Mouse (Mus musculus): ENCODE data around the gene Aifm2. TPM values are rescaled to one million over a fixed set of nuclear protein-coding genes. Genes with fewer than 3 reads are reported as not detected.

Gene Aifm2
- polyA plus RNA-seq, 1 experiment = 20.2 TPM

DNA sequence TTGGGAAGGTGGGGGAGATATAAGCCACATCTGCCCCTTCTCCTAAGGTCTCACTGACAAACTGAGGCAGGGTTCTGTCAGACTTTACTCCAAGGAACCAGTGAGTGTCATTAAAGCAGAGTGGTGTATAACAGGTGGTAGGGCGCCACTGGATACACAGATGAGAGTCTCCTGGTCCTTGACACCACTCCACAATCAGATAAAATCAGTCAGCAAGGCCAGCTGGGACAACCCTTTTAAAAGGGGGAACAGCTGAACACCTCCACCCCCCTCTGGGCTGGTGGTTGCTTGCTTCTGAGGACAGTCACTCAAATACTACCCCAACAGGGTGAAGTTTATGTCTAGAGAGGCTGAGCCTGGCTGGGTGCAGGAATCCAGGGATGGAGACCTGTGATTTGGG, 22.5 kb downstream of the Aifm2 start:
- H3ac ChIP-seq (ENCODE audit: control insufficient read depth, insufficient read length) = no peak overlapping the region
- TF ChIP-seq USF1 (IDR thresholded peaks at IDR 0.05; ENCODE audit: low read depth) = no peak
- TF ChIP-seq TCF12 (IDR thresholded peaks at IDR 0.05; ENCODE audit: insufficient read depth, poor library complexity, severe bottlenecking) = peak; percentile 80
- no peak for TF ChIP-seq SRF (IDR thresholded peaks at IDR 0.05; ENCODE audit: control insufficient read depth, insufficient read length, low read depth)
- peak; percentile 47 for TF ChIP-seq TCF3 (IDR thresholded peaks at IDR 0.05; ENCODE audit: insufficient read length, low read depth)
- TF ChIP-seq POLR2A (IDR thresholded peaks at IDR 0.05; ENCODE audit: insufficient read length, low read depth) = no peak
- TF ChIP-seq MAX (IDR thresholded peaks at IDR 0.05; ENCODE audit: low read depth) = no peak
- no peak for TF ChIP-seq POLR2AphosphoS2 (IDR thresholded peaks at IDR 0.05; ENCODE audit: insufficient read length, low read depth)
- peak in 2 of 3 experiments; percentile 49 to 86 for TF ChIP-seq MYOG (IDR thresholded peaks at IDR 0.05; ENCODE audit: control insufficient read depth in 1 of 3, insufficient read depth in 1 of 3, insufficient read length in 2 of 3, low read depth in 2 of 3)
- TF ChIP-seq MYOD1 (IDR thresholded peaks at IDR 0.05; ENCODE audit: control insufficient read depth in 1 of 3, insufficient read length in 2 of 3, low read depth in 2 of 3) = peak; percentile 62 to 90 (median 76)
- no peaks in the 10 kb centered on the region for H3K36me3 ChIP-seq (ENCODE audit: control insufficient read depth, insufficient read depth)
- H3K79me2 ChIP-seq (ENCODE audit: control insufficient read depth, insufficient read depth) = no peaks in the 10 kb centered on the region
- no peaks in the 10 kb centered on the region for H3K27me3 ChIP-seq (ENCODE audit: control insufficient read depth, insufficient read depth, insufficient read length)
- no peak overlapping the region for H3K4me3 ChIP-seq
- no peak overlapping the region for H3K4me2 ChIP-seq (ENCODE audit: low read depth)

DNA sequence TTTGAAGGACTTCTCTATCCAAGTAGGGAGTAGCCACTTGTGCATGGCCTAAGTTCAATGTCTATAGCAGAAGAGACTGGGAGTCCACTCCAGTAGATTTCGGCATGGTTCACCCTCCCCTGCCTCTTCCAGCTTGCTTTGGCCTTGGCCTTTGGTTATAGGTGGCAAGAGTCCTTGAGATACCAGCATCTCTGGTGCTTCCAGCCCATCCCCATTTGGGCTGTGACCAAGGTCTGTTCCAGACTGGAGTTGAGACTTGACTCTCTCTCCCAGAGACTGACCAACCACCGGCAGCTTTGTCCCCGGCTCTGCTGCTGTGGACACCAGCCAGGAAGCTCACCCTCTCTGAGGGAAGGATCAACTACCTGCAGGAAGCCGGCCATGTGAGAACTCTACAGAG, 23.1 kb downstream of the Aifm2 start:
- Histone ChIP-seq H3K4me3 (no peak overlapping the region), H3K79me2 (ENCODE audit: control insufficient read depth, insufficient read depth) (no peaks in the 10 kb centered on the region), H3ac (ENCODE audit: control insufficient read depth, insufficient read length) (no peak overlapping the region), H3K27me3 (ENCODE audit: control insufficient read depth, insufficient read depth, insufficient read length) (no peaks in the 10 kb centered on the region), H3K36me3 (ENCODE audit: control insufficient read depth, insufficient read depth) (no peaks in the 10 kb centered on the region), H3K4me2 (ENCODE audit: low read depth) (no peak overlapping the region)
- TF ChIP-seq USF1 (IDR thresholded peaks at IDR 0.05; ENCODE audit: low read depth) = no peak
- TF ChIP-seq POLR2AphosphoS2 (IDR thresholded peaks at IDR 0.05; ENCODE audit: insufficient read length, low read depth) = no peak
- no peak for TF ChIP-seq TCF3 (IDR thresholded peaks at IDR 0.05; ENCODE audit: insufficient read length, low read depth)

DNA sequence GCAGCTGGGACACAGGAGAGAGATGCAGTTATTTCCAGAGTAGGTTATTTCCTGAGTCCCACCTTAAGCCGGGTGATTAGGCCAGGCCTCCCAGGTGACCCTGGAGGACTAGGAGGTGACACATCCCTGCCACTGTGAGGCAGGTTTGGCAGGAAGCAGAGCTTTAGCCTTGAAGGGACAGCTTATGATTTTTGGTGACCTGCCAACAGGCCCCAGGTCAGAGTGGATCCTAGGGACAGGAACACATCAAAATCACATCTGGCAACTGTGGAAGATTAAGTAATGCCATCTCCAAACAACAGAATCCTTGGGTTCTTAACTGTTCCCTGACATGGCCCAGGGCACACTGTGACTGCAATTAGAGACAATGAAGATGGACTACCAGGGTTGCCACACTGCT, 26.2 kb downstream of the Aifm2 start:
- Histone ChIP-seq H3K79me2 (ENCODE audit: control insufficient read depth, insufficient read depth) (no peaks in the 10 kb centered on the region), H3ac (ENCODE audit: control insufficient read depth, insufficient read length) (no peak overlapping the region), H3K27me3 (ENCODE audit: control insufficient read depth, insufficient read depth, insufficient read length) (no peaks in the 10 kb centered on the region), H3K4me3 (no peak overlapping the region), H3K36me3 (ENCODE audit: control insufficient read depth, insufficient read depth) (no peaks in the 10 kb centered on the region), H3K4me2 (ENCODE audit: low read depth) (no peak overlapping the region)
- TF ChIP-seq SRF (IDR thresholded peaks at IDR 0.05; ENCODE audit: control insufficient read depth, insufficient read length, low read depth) (no peak), POLR2A (IDR thresholded peaks at IDR 0.05; ENCODE audit: insufficient read length, low read depth) (no peak), CEBPB (IDR thresholded peaks at IDR 0.05; ENCODE audit: insufficient read depth, poor library complexity, severe bottlenecking) (no peak), E2F4 (IDR thresholded peaks at IDR 0.05; ENCODE audit: insufficient read depth) (no peak), TCF12 (IDR thresholded peaks at IDR 0.05; ENCODE audit: insufficient read depth, poor library complexity, severe bottlenecking) (no peak), MYOD1 (IDR thresholded peaks at IDR 0.05; ENCODE audit: control insufficient read depth in 1 of 3, insufficient read length in 2 of 3, low read depth in 2 of 3) (no peak), MYOG (IDR thresholded peaks at IDR 0.05; ENCODE audit: control insufficient read depth in 1 of 3, insufficient read depth in 1 of 3, insufficient read length in 2 of 3, low read depth in 2 of 3) (no peak), REST (IDR thresholded peaks at IDR 0.05; ENCODE audit: insufficient read depth, insufficient read length) (no peak)

DNA sequence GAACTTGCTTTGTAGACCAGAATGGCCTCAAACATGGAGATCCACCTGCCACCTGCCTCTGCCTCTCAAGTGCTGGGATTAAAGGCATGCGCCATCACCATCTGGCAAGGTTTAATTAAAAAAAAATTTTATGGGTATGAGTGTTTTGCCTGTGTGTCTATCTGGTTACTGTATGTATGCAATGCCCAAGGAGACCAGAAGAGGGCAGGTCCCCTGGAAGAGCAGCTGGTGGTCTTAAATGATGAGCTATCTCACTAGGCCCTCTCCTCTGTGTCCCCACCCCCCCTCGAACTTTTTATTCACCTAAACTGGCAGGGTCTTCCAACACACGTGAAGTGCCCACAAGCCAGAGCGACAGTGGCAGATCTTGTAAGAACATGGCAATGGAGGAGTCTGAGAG, 26.8 kb downstream of the Aifm2 start:
- no peak overlapping the region for H3K4me2 ChIP-seq (ENCODE audit: low read depth)
- no peak overlapping the region for H3K4me3 ChIP-seq
- H3ac ChIP-seq (ENCODE audit: control insufficient read depth, insufficient read length) = no peak overlapping the region
- TF ChIP-seq MYOD1 (IDR thresholded peaks at IDR 0.05; ENCODE audit: control insufficient read depth in 1 of 3, insufficient read length in 2 of 3, low read depth in 2 of 3) = peak in 1 of 3 experiments; percentile 14
- no peak for TF ChIP-seq E2F4 (IDR thresholded peaks at IDR 0.05; ENCODE audit: insufficient read depth)
- no peaks in the 10 kb centered on the region for H3K79me2 ChIP-seq (ENCODE audit: control insufficient read depth, insufficient read depth)
- H3K36me3 ChIP-seq (ENCODE audit: control insufficient read depth, insufficient read depth) = no peaks in the 10 kb centered on the region
- no peaks in the 10 kb centered on the region for H3K27me3 ChIP-seq (ENCODE audit: control insufficient read depth, insufficient read depth, insufficient read length)

DNA sequence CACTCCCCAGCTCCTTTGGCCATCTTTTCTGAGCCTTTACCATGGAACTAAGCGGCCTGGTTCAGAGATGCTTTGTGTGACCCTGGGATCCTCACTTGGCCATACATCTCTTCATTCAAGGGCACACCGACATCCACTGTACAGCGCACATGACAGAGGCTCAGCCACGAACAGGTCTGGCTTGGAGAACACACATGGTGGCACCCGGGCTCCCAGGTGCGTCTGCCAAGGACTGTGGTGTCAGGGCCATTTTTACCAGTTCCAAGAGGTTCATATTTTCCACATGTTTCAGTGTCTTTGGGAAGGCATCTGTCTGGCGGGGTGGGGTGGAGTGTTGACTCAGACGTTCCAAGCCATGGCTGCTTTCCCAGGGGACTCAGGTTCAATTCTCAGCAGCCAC, 27.3 kb downstream of the Aifm2 start:
- H3ac ChIP-seq (ENCODE audit: control insufficient read depth, insufficient read length) = no peak overlapping the region
- no peak overlapping the region for H3K4me3 ChIP-seq
- TF ChIP-seq POLR2A (IDR thresholded peaks at IDR 0.05; ENCODE audit: insufficient read length, low read depth) = no peak
- TF ChIP-seq MAX (IDR thresholded peaks at IDR 0.05; ENCODE audit: low read depth) = no peak
- TF ChIP-seq CEBPB (IDR thresholded peaks at IDR 0.05; ENCODE audit: insufficient read depth, poor library complexity, severe bottlenecking) = no peak
- TF ChIP-seq SRF (IDR thresholded peaks at IDR 0.05; ENCODE audit: control insufficient read depth, insufficient read length, low read depth) = no peak
- TF ChIP-seq REST (IDR thresholded peaks at IDR 0.05; ENCODE audit: insufficient read depth, insufficient read length) = no peak
- TF ChIP-seq MYOG (IDR thresholded peaks at IDR 0.05; ENCODE audit: control insufficient read depth in 1 of 3, insufficient read depth in 1 of 3, insufficient read length in 2 of 3, low read depth in 2 of 3) = no peak
- no peak for TF ChIP-seq TCF12 (IDR thresholded peaks at IDR 0.05; ENCODE audit: insufficient read depth, poor library complexity, severe bottlenecking)
- no peak for TF ChIP-seq E2F4 (IDR thresholded peaks at IDR 0.05; ENCODE audit: insufficient read depth)
- TF ChIP-seq MYOD1 (IDR thresholded peaks at IDR 0.05; ENCODE audit: control insufficient read depth in 1 of 3, insufficient read length in 2 of 3, low read depth in 2 of 3) = no peak
- no peak for TF ChIP-seq POLR2AphosphoS2 (IDR thresholded peaks at IDR 0.05; ENCODE audit: insufficient read length, low read depth)
- TF ChIP-seq TCF3 (IDR thresholded peaks at IDR 0.05; ENCODE audit: insufficient read length, low read depth) = no peak
- no peak for TF ChIP-seq USF1 (IDR thresholded peaks at IDR 0.05; ENCODE audit: low read depth)
- H3K27me3 ChIP-seq (ENCODE audit: control insufficient read depth, insufficient read depth, insufficient read length) = no peaks in the 10 kb centered on the region
- no peak overlapping the region for H3K4me2 ChIP-seq (ENCODE audit: low read depth)
- H3K36me3 ChIP-seq (ENCODE audit: control insufficient read depth, insufficient read depth) = no peaks in the 10 kb centered on the region
- H3K79me2 ChIP-seq (ENCODE audit: control insufficient read depth, insufficient read depth) = no peaks in the 10 kb centered on the region
